Mouse (Mus musculus) small intestine, adult 2 months (tissue): Measurements from ENCODE around the gene Mrpl2.

Experiments used
- CTCF ChIP-seq: fragments of 200-500 bp; IDR thresholded peaks from 2 replicates; pipeline ENCODE4 v1.5.1; 2012; ENCODE audit warnings: low read depth, mild to moderate bottlenecking, control low read depth, inconsistent platforms, low read length, moderate library complexity, mixed read lengths; ENCODE audit not compliant: insufficient replicate concordance, insufficient read length; ENCODE audit errors: extremely low read depth
- POLR2A ChIP-seq: fragments of 200-500 bp; IDR thresholded peaks from 2 replicates; pipeline ENCODE4 v1.6.1; 2012; ENCODE audit warnings: low read depth, mild to moderate bottlenecking, control low read depth, inconsistent platforms, low read length, moderate library complexity

GRCm38 (mm10) chr17:46636831-46637523 lies 9.1 kb upstream of the Mrpl2 start:
- peak; percentile 34; the same call in 1 of the 2 replicates for TF ChIP-seq CTCF
- no peak for TF ChIP-seq POLR2A
